Mouse (Mus musculus): Measurements from ENCODE around the gene Gm10722. TPM values are rescaled to one million over a fixed set of nuclear protein-coding genes. Genes with fewer than 3 reads are reported as not detected.
A peak's percentile ranks its signal among the peaks of the same experiment; 100 is the strongest.
"Not testable (repeated sequence)": the region's sequence is repeated elsewhere in the genome, so short reads cannot be mapped to it uniquely, and the experiment has no call there.

The Gm10722 gene
- total RNA-seq (2014; rRNA removed) (not detected in 2 replicates), polyA plus RNA-seq (2012; rRNA removed) (not detected in 2 replicates)

DNA sequence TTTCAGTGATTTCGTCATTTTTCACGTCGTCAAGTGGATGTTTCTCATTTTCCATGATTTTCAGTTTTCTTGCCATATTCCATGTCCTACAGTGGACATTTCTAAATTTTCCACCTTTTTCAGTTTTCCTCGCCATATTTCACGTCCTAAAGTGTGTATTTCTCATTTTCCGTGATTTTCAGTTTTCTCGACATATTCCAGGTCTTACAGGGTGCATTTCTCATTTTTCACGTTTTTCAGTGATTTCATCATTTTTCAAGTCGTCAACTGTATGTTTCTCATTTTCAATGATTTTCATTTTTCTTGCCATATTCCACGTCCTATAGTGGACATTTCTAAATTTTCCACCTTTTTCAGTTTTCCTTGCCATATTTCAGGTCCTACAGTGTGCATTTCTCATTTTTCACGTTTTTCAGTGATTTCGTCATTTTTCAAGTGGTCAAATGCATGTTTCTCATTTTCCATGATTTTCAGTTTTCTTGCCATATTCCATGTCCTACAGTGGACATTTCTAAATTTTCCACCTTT is at the start of gene Gm10722:
Gm10722 (plus strand) TSS at position 478 of the 528 bp plus-strand sequence.
- not testable (repeated sequence) for H3K27ac ChIP-seq (replicated peaks; ENCODE audit: insufficient read depth, low read depth, low read length); H3K4me1 ChIP-seq (ENCODE audit: control insufficient read depth, insufficient read depth, low read length); H3K27me3 ChIP-seq (ENCODE audit: control insufficient read depth, insufficient read depth, low read length); H3K79me2 ChIP-seq (ENCODE audit: control insufficient read depth, insufficient read depth, low read length); H3K36me3 ChIP-seq (ENCODE audit: control insufficient read depth, insufficient read depth, low read length); H3K9ac ChIP-seq (ENCODE audit: low read depth, low read length); H3K4me3 ChIP-seq (ENCODE audit: insufficient read depth, low read depth, low read length)
- 75% methylated on average over 12 of the region's 12 CpGs for WGBS
- peak; percentile 49 for DNase-seq (ENCODE audit: extremely low read depth, low read depth, low spot score)

DNA sequence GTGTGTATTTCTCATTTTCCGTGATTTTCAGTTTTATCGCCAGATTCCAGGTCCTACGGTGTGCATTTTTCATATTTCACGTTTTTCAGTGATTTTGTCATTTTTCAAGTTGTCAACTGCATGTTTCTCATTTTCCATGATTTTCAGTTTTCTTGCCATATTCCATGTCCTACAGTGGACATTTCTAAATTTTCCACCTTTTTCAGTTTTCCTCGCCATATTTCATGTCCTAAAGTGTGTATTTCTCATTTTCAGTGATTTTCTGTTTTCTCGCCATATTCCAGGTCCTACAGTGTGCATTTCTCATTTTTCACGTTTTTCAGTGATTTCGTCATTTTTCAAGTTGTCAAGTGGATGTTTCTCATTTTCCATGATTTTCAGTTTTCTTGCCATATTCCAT is 284 bp downstream of the Gm10722 start:
- not testable (repeated sequence) for H3K9ac ChIP-seq (ENCODE audit: low read depth, low read length); H3K27me3 ChIP-seq (ENCODE audit: control insufficient read depth, insufficient read depth, low read length); H3K27ac ChIP-seq (replicated peaks; ENCODE audit: insufficient read depth, low read depth, low read length); H3K36me3 ChIP-seq (ENCODE audit: control insufficient read depth, insufficient read depth, low read length); H3K4me3 ChIP-seq (ENCODE audit: insufficient read depth, low read depth, low read length); DNase-seq (ENCODE audit: extremely low read depth, low read depth, low spot score); H3K4me1 ChIP-seq (ENCODE audit: control insufficient read depth, insufficient read depth, low read length); H3K79me2 ChIP-seq (ENCODE audit: control insufficient read depth, insufficient read depth, low read length)
- WGBS = 67% methylated on average over 8 of the region's 8 CpGs

DNA sequence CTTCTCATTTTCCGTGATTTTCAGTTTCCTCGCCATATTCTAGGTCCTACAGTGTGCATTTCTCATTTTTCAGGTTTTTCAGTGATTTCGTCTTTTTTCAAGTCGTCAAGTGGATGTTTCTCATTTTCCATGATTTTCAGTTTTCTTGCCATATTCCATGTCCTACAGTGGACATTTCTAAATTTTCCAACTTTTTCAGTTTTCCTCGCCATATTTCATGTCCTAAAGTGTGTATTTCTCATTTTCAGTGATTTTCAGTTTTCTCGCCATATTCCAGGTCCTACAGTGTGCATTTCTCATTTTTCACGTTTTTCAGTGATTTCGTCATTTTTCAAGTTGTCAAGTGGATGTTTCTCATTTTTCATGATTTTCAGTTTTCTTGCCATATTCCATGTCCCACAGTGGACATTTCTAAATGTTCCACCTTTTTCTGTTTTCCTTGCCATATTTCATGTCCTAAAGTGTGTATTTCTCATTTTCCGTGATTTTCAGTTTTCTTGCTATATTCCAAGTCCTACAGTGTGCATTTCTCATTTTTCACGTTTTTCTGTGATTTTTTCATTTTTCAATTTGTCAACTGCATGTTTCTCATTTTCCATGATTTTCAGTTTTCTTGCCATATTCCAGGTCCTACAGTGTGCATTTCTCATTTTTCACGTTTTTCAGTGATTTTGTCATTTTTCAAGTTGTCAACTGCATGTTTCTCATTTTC is 1.4 kb downstream of the Gm10722 start:
- not testable (repeated sequence) for H3K27ac ChIP-seq (replicated peaks; ENCODE audit: insufficient read depth, low read depth, low read length); H3K27me3 ChIP-seq (ENCODE audit: control insufficient read depth, insufficient read depth, low read length); H3K4me1 ChIP-seq (ENCODE audit: control insufficient read depth, insufficient read depth, low read length); H3K9ac ChIP-seq (ENCODE audit: low read depth, low read length); H3K4me3 ChIP-seq (ENCODE audit: insufficient read depth, low read depth, low read length); H3K79me2 ChIP-seq (ENCODE audit: control insufficient read depth, insufficient read depth, low read length); H3K36me3 ChIP-seq (ENCODE audit: control insufficient read depth, insufficient read depth, low read length)
- WGBS = 67% methylated on average over 9 of the region's 11 CpGs
- DNase-seq (ENCODE audit: extremely low read depth, low read depth, low spot score) = peak; percentile 34

DNA sequence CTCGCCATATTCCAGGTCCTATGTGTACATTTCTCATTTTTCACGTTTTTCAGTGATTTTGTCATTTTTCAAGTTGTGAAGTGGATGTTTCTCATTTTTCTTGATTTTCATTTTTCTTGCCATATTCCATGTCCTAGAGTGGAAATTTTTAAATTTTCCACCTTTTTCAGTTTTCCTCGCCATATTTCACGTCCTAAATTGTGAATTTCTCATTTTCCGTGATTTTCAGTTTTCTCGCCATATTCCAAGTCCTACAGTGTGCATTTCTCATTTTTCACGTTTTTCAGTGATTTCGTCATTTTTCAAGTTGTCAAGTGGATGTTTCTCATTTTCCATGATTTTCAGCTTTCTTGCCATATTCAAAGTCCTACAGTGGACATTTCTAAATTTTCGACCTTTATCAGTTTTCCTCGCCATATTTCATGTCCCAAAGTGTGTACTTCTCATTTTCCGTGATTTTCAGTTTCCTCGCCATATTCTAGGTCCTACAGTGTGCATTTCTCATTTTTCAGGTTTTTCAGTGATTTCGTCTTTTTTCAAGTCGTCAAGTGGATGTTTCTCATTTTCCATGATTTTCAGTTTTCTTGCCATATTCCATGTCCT is 2.2 kb downstream of the Gm10722 start, which contains the start of gene Gm11168:
Gm11168 (plus strand) TSS at position 553 of the 603 bp plus-strand sequence.
- WGBS = 75% methylated on average over 6 of the region's 14 CpGs
- H3K79me2 ChIP-seq (ENCODE audit: control insufficient read depth, insufficient read depth, low read length); H3K9ac ChIP-seq (ENCODE audit: low read depth, low read length); H3K27me3 ChIP-seq (ENCODE audit: control insufficient read depth, insufficient read depth, low read length); H3K4me3 ChIP-seq (ENCODE audit: insufficient read depth, low read depth, low read length); H3K36me3 ChIP-seq (ENCODE audit: control insufficient read depth, insufficient read depth, low read length); DNase-seq (ENCODE audit: extremely low read depth, low read depth, low spot score); H3K4me1 ChIP-seq (ENCODE audit: control insufficient read depth, insufficient read depth, low read length); H3K27ac ChIP-seq (replicated peaks; ENCODE audit: insufficient read depth, low read depth, low read length): not testable (repeated sequence)

DNA sequence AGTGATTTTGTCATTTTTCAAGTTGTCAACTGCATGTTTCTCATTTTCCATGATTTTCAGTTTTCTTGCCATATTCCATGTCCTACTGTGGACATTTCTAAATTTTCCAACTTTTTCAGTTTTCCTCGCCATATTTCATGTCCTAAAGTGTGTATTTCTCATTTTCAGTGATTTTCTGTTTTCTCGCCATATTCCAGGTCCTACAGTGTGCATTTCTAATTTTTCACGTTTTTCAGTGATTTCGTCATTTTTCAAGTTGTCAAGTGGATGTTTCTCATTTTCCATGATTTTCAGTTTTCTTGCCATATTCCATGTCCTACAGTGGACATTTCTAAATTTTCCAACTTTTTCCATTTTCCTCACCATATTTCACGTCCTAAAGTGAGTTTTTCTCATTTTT is 5.5 kb downstream of the Gm10722 start:
- not testable (repeated sequence) for H3K4me1 ChIP-seq (ENCODE audit: control insufficient read depth, insufficient read depth, low read length); H3K79me2 ChIP-seq (ENCODE audit: control insufficient read depth, insufficient read depth, low read length); H3K4me3 ChIP-seq (ENCODE audit: insufficient read depth, low read depth, low read length); H3K27me3 ChIP-seq (ENCODE audit: control insufficient read depth, insufficient read depth, low read length); H3K27ac ChIP-seq (replicated peaks; ENCODE audit: insufficient read depth, low read depth, low read length); H3K9ac ChIP-seq (ENCODE audit: low read depth, low read length); DNase-seq (ENCODE audit: extremely low read depth, low read depth, low spot score); H3K36me3 ChIP-seq (ENCODE audit: control insufficient read depth, insufficient read depth, low read length)
- WGBS = 86% methylated on average over 1 of the region's 5 CpGs

DNA sequence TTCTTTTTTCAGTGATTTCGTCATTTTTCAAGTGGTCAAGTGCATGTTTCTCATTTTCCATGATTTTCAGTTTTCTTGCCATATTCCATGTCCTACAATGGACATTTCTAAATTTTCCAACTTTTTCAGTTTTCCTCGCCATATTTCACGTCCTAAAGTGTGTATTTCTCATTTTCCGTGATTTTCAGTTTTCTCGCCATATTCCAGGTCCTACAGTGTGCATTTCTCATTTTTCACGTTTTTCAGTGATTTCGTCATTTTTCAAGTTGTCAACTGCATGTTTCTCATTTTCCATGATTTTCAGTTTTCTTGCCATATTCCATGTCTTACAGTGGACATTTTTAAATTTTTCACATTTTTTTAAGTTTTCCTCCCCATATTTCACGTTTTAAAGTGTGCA is 5.9 kb downstream of the Gm10722 start:
- WGBS = 74% methylated on average over 8 of the region's 8 CpGs
- not testable (repeated sequence) for H3K27me3 ChIP-seq (ENCODE audit: control insufficient read depth, insufficient read depth, low read length); DNase-seq (ENCODE audit: extremely low read depth, low read depth, low spot score)

DNA sequence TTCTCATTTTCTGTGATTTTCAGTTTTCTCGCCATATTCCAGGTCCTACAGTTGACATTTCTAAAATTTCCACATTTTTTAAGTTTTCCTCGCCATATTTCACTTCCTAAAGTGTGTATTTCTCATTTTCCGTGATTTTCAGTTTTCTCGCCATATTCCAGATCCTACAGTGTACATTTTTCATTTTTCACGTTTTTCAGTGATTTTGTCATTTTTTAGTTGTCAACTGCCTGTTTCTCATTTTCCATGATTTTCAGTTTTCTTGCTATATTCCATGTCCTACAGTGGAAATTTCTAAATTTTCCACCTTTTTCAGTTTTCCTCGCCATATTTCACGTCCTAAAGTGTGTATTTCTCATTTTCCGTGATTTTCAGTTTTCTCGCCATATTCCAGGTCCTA is 6.5 kb downstream of the Gm10722 start:
- not testable (repeated sequence) for H3K4me3 ChIP-seq (ENCODE audit: insufficient read depth, low read depth, low read length); H3K36me3 ChIP-seq (ENCODE audit: control insufficient read depth, insufficient read depth, low read length); H3K79me2 ChIP-seq (ENCODE audit: control insufficient read depth, insufficient read depth, low read length); H3K27me3 ChIP-seq (ENCODE audit: control insufficient read depth, insufficient read depth, low read length); H3K4me1 ChIP-seq (ENCODE audit: control insufficient read depth, insufficient read depth, low read length); H3K27ac ChIP-seq (replicated peaks; ENCODE audit: insufficient read depth, low read depth, low read length); H3K9ac ChIP-seq (ENCODE audit: low read depth, low read length)
- DNase-seq (ENCODE audit: extremely low read depth, low read depth, low spot score) = peak; percentile 17
- WGBS = 77% methylated on average over 8 of the region's 9 CpGs

More for the DNA sequence above, 5.9 kb downstream of the Gm10722 start:
- not testable (repeated sequence) for H3K4me1 ChIP-seq (ENCODE audit: control insufficient read depth, insufficient read depth, low read length); H3K36me3 ChIP-seq (ENCODE audit: control insufficient read depth, insufficient read depth, low read length); H3K4me3 ChIP-seq (ENCODE audit: insufficient read depth, low read depth, low read length); H3K27ac ChIP-seq (replicated peaks; ENCODE audit: insufficient read depth, low read depth, low read length); H3K9ac ChIP-seq (ENCODE audit: low read depth, low read length); H3K79me2 ChIP-seq (ENCODE audit: control insufficient read depth, insufficient read depth, low read length)

DNA sequence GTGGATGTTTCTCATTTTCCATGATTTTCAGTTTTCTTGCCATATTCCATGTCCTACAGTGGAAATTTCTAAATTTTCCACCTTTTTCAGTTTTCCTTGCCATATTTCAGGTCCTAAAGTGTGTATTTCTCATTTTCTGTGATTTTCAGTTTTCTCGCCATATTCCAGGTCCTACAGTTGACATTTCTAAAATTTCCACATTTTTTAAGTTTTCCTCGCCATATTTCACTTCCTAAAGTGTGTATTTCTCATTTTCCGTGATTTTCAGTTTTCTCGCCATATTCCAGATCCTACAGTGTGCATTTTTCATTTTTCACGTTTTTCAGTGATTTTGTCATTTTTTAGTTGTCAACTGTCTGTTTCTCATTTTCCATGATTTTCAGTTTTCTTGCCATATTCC is 8.6 kb downstream of the Gm10722 start:
- not testable (repeated sequence) for H3K4me1 ChIP-seq (ENCODE audit: control insufficient read depth, insufficient read depth, low read length); H3K4me3 ChIP-seq (ENCODE audit: insufficient read depth, low read depth, low read length); H3K27me3 ChIP-seq (ENCODE audit: control insufficient read depth, insufficient read depth, low read length); DNase-seq (ENCODE audit: extremely low read depth, low read depth, low spot score); H3K9ac ChIP-seq (ENCODE audit: low read depth, low read length); H3K79me2 ChIP-seq (ENCODE audit: control insufficient read depth, insufficient read depth, low read length); H3K36me3 ChIP-seq (ENCODE audit: control insufficient read depth, insufficient read depth, low read length); H3K27ac ChIP-seq (replicated peaks; ENCODE audit: insufficient read depth, low read depth, low read length)
- WGBS = no CpG with 5 or more reads among the region's 5 CpGs

DNA sequence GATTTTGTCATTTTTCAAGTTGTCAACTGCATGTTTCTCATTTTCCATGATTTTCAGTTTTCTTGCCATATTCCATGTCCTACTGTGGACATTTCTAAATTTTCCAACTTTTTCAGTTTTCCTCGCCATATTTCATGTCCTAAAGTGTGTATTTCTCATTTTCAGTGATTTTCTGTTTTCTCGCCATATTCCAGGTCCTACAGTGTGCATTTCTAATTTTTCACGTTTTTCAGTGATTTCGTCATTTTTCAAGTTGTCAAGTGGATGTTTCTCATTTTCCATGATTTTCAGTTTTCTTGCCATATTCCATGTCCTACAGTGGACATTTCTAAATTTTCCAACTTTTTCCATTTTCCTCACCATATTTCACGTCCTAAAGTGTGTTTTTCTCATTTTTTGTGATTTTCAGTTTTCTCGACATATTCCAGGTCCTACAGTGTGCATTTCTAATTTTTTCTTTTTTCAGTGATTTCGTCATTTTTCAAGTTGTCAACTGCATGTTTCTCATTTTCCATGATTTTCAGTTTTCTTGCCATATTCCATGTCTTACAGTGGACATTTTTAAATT is 11.4 kb downstream of the Gm10722 start:
- H3K27ac ChIP-seq (replicated peaks; ENCODE audit: insufficient read depth, low read depth, low read length); H3K9ac ChIP-seq (ENCODE audit: low read depth, low read length); H3K4me1 ChIP-seq (ENCODE audit: control insufficient read depth, insufficient read depth, low read length); DNase-seq (ENCODE audit: extremely low read depth, low read depth, low spot score); H3K79me2 ChIP-seq (ENCODE audit: control insufficient read depth, insufficient read depth, low read length); H3K27me3 ChIP-seq (ENCODE audit: control insufficient read depth, insufficient read depth, low read length); H3K4me3 ChIP-seq (ENCODE audit: insufficient read depth, low read depth, low read length); H3K36me3 ChIP-seq (ENCODE audit: control insufficient read depth, insufficient read depth, low read length): not testable (repeated sequence)
- 86% methylated on average over 3 of the region's 7 CpGs for WGBS

Measured in liver, adult 2 months (tissue).